Mouse (Mus musculus) olfactory bulb, adult 2 months (tissue): ENCODE results near the gene Shisa2.

Source experiments
- CTCF ChIP-seq: fragments of 200-500 bp; IDR thresholded peaks from 2 replicates; pipeline ENCODE4 v1.5.1; 2012; ENCODE audit warnings: low read depth, mild to moderate bottlenecking, low read length, moderate library complexity; ENCODE audit not compliant: insufficient read depth
- POLR2A ChIP-seq: fragments of 200-500 bp; IDR thresholded peaks from 2 replicates; pipeline ENCODE4 v1.6.1; 2012; ENCODE audit warnings: mild to moderate bottlenecking, low read depth, low read length, moderate library complexity; ENCODE audit not compliant: insufficient read depth

DNA sequence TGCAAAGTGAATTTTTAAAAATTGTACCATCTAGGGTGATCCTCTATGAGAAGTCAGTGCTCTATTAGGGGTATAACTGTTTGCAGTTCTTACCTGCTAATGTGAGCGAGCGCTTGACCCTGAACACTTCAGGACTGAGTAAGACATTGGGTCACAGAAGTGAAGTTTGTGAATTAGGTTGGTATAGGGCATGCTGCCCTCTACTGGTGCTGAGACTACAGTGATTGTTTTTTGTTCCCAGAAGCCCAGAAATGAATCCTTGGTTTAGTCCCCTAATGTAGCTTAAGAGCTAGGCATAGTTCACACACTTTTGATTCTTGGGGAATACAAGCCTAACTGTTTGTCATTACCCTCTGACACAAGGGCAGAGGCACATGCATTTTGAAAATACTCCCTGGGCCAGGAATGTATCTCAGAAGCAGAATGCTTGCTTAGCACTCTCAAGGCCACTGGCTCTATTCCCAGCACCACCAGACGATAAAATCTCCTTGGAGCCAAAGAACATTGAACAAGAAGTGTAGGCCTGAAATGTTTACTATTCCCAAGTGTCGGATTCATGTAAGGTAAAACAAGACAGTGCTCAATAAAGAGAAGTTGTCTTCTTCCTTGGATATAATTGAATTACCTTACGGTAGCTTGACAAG, 21.0 kb upstream of the Shisa2 start:
- no peak for TF ChIP-seq POLR2A
- no peak for TF ChIP-seq CTCF
